Mouse (Mus musculus): Measurements from ENCODE around the gene Hoxa3. TPM values are rescaled to one million over a fixed set of nuclear protein-coding genes. Genes with fewer than 3 reads are reported as not detected.
A peak's percentile ranks its signal among the peaks of the same experiment; 100 is the strongest.

Gene Hoxa3
- polyA plus RNA-seq, 1 experiment from 2014 or later = 2.2 TPM

DNA sequence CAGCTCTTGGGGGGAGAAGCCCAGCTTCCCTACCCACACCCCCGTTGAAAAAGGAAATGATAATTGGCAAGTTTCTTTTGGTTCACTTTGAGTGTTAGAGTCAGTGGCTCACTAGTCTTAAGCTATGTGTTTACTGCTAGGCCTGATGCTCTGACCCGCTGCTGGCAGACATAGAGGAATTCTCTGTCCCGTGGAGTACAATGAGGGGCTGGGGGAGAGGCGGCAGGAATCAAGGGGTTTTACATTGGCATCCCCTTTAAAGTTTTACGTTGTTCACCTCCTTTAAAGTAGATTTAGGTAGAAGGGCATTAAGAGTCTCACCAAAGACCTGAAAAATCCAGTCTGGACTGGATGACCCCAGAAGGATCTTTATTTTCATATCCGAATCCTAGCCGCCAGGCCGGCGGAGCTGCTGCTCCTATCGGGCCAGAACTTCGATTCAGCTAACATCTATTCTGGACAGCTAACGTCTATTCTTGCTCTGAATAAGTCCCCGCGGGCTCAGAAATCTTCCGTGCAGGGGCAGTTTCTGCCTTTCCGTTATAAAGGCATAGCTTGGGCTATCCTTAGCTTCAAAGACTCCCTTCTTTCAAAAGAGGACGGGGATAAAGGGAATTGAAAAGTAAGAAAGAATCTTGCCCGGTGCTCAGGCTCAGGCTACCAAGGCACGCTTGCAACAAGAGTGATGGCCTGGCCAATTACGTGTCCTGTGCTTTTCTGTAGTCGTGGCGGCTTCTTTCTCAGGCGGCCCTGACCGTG, 39.1 kb upstream of the Hoxa3 start:
- peaks cover 14% of the 10 kb centered on the region for H3K27me3 ChIP-seq
- ATAC-seq (ENCODE audit: insufficient number of reproducible peaks, low FRiP score, low TSS enrichment, low read depth) = peak; percentile 35
- H3K4me1 ChIP-seq = peaks cover 15% of the 10 kb centered on the region
- H3K9me3 ChIP-seq = no peaks in the 10 kb centered on the region
- peak overlapping the region; percentile 39 for H3K4me3 ChIP-seq
- peak overlapping the region; percentile 56 for H3K4me2 ChIP-seq
- peak overlapping the region; percentile 55 for H3K9ac ChIP-seq
- H3K27ac ChIP-seq = peak overlapping the region; percentile 90
- 6% methylated on average over 24 of the region's 24 CpGs for WGBS
- no peaks in the 10 kb centered on the region for H3K36me3 ChIP-seq

DNA sequence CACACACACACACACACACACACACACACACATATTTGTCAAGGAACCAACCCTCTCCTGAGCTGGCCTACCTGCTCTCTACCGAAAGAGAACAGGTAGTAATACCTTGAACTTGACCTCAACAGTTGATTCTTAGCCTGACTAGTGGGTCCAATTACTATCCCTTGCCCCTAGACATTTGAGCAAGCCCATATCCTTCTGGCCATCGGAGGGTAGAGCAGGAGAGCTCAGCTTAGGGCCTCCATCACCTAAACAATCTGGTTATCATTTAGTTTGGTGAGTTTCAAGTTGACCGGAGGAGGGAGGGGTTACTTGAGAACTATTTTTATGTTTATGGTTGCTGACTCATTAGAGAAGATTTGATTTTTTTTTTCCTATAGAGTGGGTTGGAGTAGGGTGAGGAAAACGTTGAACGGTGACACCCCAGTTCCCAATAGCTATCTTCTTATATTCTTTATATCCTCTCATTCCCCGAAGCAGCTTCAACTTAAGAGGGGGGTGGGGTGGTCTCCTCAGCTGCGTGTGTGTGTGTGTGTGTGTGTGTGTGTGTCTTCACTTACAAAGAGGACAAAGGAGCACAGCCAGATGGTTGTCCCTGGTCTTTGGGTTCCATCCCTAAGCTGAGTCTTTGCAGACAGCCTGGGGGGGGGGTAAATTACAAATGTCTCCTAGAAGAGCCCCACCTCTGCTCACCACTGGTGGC, 38.2 kb upstream of the Hoxa3 start:
- peaks cover 15% of the 10 kb centered on the region for H3K4me1 ChIP-seq
- no peaks in the 10 kb centered on the region for H3K9me3 ChIP-seq
- peaks cover 14% of the 10 kb centered on the region for H3K27me3 ChIP-seq
- H3K9ac ChIP-seq = peak overlapping the region; percentile 10
- H3K4me3 ChIP-seq = peak overlapping the region; percentile 39
- peak overlapping the region; percentile 90 for H3K27ac ChIP-seq
- H3K4me2 ChIP-seq = peak overlapping the region; percentile 56
- WGBS = 17% methylated on average over 7 of the region's 7 CpGs
- no peaks in the 10 kb centered on the region for H3K36me3 ChIP-seq
- ATAC-seq (ENCODE audit: insufficient number of reproducible peaks, low FRiP score, low TSS enrichment, low read depth) = no peak

DNA sequence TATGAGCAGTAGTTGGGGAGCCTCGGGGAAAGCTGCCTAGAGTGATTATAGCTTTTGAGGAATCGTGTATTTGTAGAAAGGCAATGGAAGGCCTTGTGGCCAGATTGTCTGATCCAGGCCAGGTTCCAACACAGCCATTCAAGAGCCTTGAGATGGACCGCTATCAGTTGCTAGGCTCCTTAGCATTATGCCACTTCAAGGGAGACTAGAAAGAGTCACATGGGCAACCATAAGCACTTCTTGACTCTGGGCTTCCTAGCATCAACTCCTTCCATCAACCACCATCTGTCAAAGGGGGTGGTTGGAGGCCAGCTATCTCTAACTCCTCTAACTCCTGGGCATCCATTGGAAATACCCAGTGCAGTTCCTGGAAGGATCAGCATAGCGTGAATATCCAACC, 36.7 kb upstream of the Hoxa3 start:
- Histone ChIP-seq H3K9me3 (no peaks in the 10 kb centered on the region), H3K4me2 (peak overlapping the region; percentile 60), H3K4me3 (peak overlapping the region; percentile 64), H3K27ac (peak overlapping the region; percentile 91), H3K4me1 (peaks cover 15% of the 10 kb centered on the region), H3K27me3 (peaks cover 14% of the 10 kb centered on the region), H3K36me3 (no peaks in the 10 kb centered on the region), H3K9ac (0 out of 2 replicates have a peak overlapping the region, but pooled peaks have one; percentile 47)
- WGBS = 11% methylated on average over 4 of the region's 4 CpGs
- no peak for ATAC-seq (ENCODE audit: insufficient number of reproducible peaks, low FRiP score, low TSS enrichment, low read depth)

DNA sequence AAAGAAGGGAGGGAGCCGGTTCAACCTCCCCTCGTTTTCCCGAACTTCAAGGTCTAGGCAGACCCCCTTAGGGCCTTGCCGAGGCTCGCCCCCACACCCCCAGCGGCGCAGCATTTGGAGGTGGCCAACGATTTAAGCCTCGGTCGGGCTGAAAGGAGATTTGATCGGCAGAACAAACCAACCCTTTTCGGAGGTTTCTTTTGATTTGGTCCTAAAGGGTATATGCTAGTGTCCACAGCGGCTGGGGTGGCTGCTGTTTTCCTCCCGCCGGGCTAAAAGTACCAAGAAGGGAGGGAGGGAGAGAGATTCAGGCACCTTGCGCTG, 36.2 kb upstream of the Hoxa3 start:
- Histone ChIP-seq H3K4me1 (peaks cover 15% of the 10 kb centered on the region), H3K4me3 (peak overlapping the region; percentile 64), H3K9me3 (no peaks in the 10 kb centered on the region), H3K36me3 (no peaks in the 10 kb centered on the region), H3K9ac (peak overlapping the region; percentile 47; the same call in 1 of the 2 replicates), H3K27ac (peak overlapping the region; percentile 91), H3K4me2 (peak overlapping the region; percentile 60), H3K27me3 (peaks cover 14% of the 10 kb centered on the region)
- no peak for ATAC-seq (ENCODE audit: insufficient number of reproducible peaks, low FRiP score, low TSS enrichment, low read depth)
- 9% methylated on average over 16 of the region's 16 CpGs for WGBS

DNA sequence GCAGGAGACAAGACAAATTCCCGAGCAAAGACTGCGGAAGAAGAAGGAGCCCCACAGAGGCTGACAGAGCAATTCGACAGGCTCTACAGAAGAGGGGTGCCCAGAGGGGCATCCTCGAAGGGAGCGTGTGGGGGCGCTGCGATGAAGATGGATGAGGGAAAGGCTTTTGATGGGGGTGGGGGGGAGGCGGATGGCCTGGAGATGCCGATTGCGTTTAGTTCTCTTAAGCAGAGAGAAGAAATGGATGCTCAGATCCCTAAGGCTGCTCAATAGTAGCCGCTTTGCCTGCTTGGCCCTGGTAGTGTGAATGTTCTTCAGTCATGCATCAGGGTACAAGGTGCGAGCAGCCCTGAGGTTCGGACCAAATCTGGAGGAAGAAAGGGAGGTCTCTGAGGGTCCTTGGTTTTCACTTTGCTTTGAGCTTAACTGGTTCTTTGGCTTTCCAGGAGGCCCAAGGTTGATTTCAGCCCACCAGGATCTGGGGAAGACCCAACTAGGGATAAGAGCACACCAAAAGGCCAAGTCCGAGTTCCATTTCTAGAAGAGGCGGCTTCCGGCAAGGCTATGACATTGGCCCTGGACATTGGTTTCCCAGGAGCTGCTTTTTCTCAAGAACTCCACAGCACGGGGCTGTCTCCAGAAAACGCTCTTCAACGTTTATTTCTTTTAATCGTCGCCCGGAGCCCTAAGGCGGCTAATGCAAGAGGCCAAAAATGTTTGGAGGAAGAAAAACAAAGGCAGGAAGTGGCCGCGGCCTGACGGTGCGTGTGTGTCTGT, 35.7 kb upstream of the Hoxa3 start:
- Histone ChIP-seq H3K4me2 (peak overlapping the region; percentile 60), H3K27me3 (peaks cover 14% of the 10 kb centered on the region), H3K4me1 (peaks cover 17% of the 10 kb centered on the region), H3K9ac (peak overlapping the region; percentile 47), H3K9me3 (no peaks in the 10 kb centered on the region), H3K4me3 (peak overlapping the region; percentile 64), H3K27ac (peak overlapping the region; percentile 91), H3K36me3 (no peaks in the 10 kb centered on the region)
- 9% methylated on average over 27 of the region's 27 CpGs for WGBS
- no peak for ATAC-seq (ENCODE audit: insufficient number of reproducible peaks, low FRiP score, low TSS enrichment, low read depth)

DNA sequence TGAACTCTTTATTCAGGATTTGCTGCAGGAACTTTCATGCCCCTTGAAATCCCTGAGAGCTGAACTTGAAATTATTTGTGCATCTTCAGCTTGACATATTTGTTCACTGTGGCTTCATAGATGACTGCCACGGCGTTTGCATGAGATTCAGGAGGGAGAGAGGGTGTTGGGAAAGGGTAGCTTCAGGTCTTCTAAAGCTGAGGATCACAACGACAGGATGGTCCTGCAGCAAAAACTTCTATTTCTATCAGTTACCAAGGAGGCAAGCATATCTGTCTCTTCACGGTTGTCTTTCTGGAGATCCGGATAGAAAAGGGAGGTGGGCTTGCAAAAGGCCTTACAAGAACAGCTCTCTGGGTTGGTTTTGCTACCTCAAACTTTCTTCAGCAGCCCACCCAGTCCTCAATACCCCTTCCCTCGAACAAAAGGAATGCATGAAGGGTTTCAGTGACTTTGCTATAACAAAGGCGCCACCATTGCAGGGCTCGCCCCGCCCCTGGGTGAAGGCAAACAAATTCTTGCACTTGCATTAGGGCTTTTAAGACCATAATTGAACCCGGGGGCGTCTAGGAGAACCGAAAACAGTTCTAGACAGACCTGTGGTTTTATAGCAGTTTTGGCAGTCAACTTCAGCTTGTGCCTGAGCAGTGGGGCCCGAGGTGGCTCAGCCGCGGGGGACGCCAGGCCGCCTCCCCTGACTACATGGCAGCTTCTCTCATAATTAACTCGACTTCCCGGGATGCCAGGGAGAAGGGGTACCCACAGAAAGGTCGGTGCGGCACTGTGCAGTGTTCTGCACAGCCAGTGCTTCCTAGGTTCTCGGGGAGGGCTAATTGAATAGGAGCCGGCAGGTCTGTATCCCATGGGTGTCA, 34.9 kb upstream of the Hoxa3 start:
- peaks cover 24% of the 10 kb centered on the region for H3K4me1 ChIP-seq
- no peaks in the 10 kb centered on the region for H3K9me3 ChIP-seq
- peak overlapping the region; percentile 47 for H3K9ac ChIP-seq
- no peaks in the 10 kb centered on the region for H3K36me3 ChIP-seq
- H3K27me3 ChIP-seq = peaks cover 13% of the 10 kb centered on the region; the same call in 1 of the 2 replicates
- peak overlapping the region; percentile 60 for H3K4me2 ChIP-seq
- WGBS = 7% methylated on average over 23 of the region's 23 CpGs
- H3K4me3 ChIP-seq = peak overlapping the region; percentile 64
- no peak for ATAC-seq (ENCODE audit: insufficient number of reproducible peaks, low FRiP score, low TSS enrichment, low read depth)
- peak overlapping the region; percentile 91 for H3K27ac ChIP-seq

DNA sequence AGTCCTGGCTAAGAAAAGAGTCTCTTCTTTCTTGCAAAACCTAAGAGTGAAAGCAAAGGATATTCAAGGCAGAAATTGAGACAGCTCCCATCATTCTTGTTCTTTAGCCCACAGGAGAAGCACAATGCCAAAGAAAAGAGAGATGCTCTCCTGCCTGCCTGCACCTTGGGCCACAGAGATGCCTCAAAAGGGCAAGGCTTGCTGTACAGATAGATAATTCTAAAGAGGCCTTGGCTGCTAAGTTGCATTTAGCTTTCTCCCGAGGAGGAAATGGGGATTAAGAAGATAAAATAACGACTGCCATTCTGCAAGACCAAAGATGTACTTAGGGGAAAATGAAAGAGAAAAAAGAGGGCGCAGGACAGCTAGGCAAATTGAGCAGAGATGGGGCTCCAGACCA, 33.8 kb upstream of the Hoxa3 start:
- peak overlapping the region; percentile 89 for H3K9ac ChIP-seq
- 0 out of 2 replicates have a peak, but pooled peaks cover 15% of the 10 kb centered on the region for H3K27me3 ChIP-seq
- no peaks in the 10 kb centered on the region for H3K36me3 ChIP-seq
- H3K27ac ChIP-seq = peak overlapping the region; percentile 96
- peaks cover 32% of the 10 kb centered on the region for H3K4me1 ChIP-seq
- ATAC-seq (ENCODE audit: insufficient number of reproducible peaks, low FRiP score, low TSS enrichment, low read depth) = no peak
- H3K4me2 ChIP-seq = peak overlapping the region; percentile 60
- no peaks in the 10 kb centered on the region for H3K9me3 ChIP-seq
- peak overlapping the region; percentile 64 for H3K4me3 ChIP-seq
- 9% methylated on average over 3 of the region's 3 CpGs for WGBS

DNA sequence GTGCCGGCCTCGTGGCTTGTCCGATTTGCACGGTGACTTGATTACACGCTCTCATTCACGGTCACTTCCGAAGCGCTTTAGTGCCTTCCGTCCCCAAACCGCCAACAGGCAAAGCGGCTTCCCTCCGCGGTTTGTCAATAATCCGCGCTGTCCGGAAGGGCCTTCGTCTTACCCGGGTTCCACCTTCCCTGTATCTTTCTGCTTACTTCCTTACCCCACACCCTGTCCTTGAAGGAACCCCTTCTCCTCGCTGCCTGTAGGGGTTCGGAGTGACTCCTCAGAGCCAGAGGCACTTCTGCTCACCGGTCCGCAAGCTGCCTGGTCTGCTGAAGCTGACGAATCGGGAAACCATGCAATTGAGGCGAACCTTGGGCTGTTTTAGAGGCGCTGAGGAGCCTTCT, 33.3 kb upstream of the Hoxa3 start:
- peak overlapping the region; percentile 64 for H3K4me3 ChIP-seq
- ATAC-seq (ENCODE audit: insufficient number of reproducible peaks, low FRiP score, low TSS enrichment, low read depth) = no peak
- peak overlapping the region; percentile 96 for H3K27ac ChIP-seq
- H3K27me3 ChIP-seq = peaks cover 14% of the 10 kb centered on the region; the same call in 1 of the 2 replicates
- peaks cover 32% of the 10 kb centered on the region for H3K4me1 ChIP-seq
- WGBS = 2% methylated on average over 26 of the region's 26 CpGs
- no peaks in the 10 kb centered on the region for H3K9me3 ChIP-seq
- peak overlapping the region; percentile 89 for H3K9ac ChIP-seq
- peak overlapping the region; percentile 60 for H3K4me2 ChIP-seq
- H3K36me3 ChIP-seq = no peaks in the 10 kb centered on the region

DNA sequence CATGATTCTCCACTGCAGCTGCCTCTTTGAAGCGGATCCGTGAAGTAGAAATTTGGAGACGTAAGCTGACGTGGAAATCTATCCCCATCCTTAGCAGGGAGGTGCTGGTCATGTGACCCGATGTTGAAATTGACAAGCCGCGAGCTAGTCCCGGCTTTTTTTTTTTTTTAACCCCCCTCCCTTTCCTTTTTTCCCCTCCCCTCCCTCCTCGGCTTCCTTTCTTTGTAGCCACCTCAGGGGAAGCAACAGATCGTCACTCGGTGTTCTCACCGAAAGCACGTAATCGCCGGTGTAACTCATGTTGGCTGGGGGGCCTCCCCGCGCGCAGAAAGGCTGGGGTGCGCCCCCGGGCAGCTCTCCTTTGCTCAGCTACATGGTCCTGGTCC, 32.6 kb upstream of the Hoxa3 start, which contains the start of gene Hoxa11:
Hoxa11 (minus strand) TSS at position 54 of the 386 bp plus-strand sequence.
- peak; percentile 70 for ATAC-seq (ENCODE audit: insufficient number of reproducible peaks, low FRiP score, low TSS enrichment, low read depth)
- Histone ChIP-seq H3K4me1 (peaks cover 35% of the 10 kb centered on the region), H3K27ac (peak within 1 kb of the TSS; percentile 96), H3K27me3 (peaks cover 20% of the 10 kb centered on the region; the same call in 1 of the 2 replicates), H3K36me3 (no peaks in the 10 kb centered on the region), H3K4me2 (peak within 1 kb of the TSS; percentile 60), H3K9ac (peak within 1 kb of the TSS; percentile 89), H3K4me3 (peak within 1 kb of the TSS; percentile 64), H3K9me3 (no peaks in the 10 kb centered on the region)
- WGBS = under 1% methylated on average over 20 of the region's 20 CpGs

DNA sequence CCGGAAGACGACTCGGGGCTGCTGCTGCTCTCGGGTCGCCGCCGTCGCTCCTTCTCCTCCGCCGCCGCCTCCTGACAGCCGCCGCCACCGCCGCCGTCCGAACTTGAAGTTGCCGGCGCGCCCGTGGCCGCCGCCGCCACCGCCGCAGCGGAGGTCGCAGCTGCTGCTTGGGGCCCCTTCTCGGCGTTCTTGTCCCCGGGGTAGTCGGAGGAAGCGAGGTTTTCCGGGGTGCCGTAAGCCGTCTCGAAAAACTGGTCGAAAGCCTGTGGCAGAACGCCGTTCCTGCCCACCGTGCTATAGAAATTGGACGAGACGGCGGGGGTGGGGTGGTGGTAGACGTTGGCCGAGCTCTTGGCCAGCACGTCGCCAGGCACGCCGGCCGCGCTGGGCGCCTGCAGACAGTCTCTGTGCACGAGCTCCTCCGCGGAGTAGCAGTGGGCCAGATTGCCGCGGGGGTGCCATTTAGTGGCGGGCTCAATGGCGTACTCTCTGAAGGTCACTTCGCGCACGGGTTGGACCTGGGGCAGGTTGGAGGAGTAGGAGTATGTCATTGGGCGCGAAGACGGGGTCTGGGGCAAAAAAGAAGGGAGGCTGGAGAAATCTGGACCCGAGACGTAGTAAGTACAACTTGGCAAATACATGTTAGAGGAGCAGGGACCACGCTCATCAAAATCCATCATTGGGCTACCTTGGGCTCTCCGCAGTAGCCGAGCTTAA, 32.1 kb upstream of the Hoxa3 start:
- H3K36me3 ChIP-seq = no peaks in the 10 kb centered on the region
- peak overlapping the region; percentile 89 for H3K9ac ChIP-seq
- H3K9me3 ChIP-seq = no peaks in the 10 kb centered on the region
- peaks cover 39% of the 10 kb centered on the region for H3K4me1 ChIP-seq
- peak overlapping the region; percentile 64 for H3K4me3 ChIP-seq
- H3K4me2 ChIP-seq = peak overlapping the region; percentile 60
- peak; percentile 23 for ATAC-seq (ENCODE audit: insufficient number of reproducible peaks, low FRiP score, low TSS enrichment, low read depth)
- H3K27me3 ChIP-seq = peaks cover 20% of the 10 kb centered on the region; the same call in 1 of the 2 replicates
- WGBS = under 1% methylated on average over 64 of the region's 71 CpGs
- H3K27ac ChIP-seq = peak overlapping the region; percentile 96
